Mouse (Mus musculus) lung, adult 2 months (tissue): ENCODE results near the gene Cfap58.

Experiments
- CTCF ChIP-seq: fragments of 200-500 bp; IDR thresholded peaks from 2 replicates; pipeline ENCODE4 v1.5.1; 2011; ENCODE audit warnings: mild to moderate bottlenecking, low read length, control low read depth; ENCODE audit not compliant: insufficient read depth
- POLR2A ChIP-seq: fragments of 200-500 bp; IDR thresholded peaks from 2 replicates; pipeline ENCODE4 v1.6.1; 2011; ENCODE audit warnings: low read depth, mild to moderate bottlenecking, control low read depth, low read length, borderline replicate concordance; ENCODE audit errors: extremely low read depth

DNA sequence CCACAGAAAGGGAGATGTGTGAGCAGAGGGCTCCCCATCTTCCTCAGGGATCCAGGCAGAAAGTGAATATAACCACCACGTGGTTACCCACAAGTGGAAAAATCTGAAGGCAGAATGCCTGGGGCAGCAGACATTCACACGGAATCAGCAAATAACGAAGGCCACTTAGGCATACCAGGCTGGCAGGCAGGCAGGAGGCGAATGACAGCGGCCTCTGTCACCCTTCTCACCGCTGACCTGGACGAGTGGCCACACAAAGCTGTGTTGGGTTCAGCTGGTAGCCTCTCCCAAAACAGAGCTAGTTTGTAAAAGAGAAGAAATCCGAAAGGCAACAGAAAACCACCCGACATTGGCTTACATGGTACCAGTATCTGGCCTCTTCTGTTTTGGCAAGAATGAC, 19.5 kb upstream of the Cfap58 start:
- TF ChIP-seq CTCF = no peak
- no peak for TF ChIP-seq POLR2A
